Mouse (Mus musculus) heart, embryonic 11.5 days (tissue): ENCODE data around the gene Tbc1d14. TPM values are rescaled to one million over a fixed set of nuclear protein-coding genes. Genes with fewer than 3 reads are reported as not detected.
A peak's percentile ranks its signal among the peaks of the same experiment; 100 is the strongest.

Experiments used
- ATAC-seq: fragments of 200-750 bp; cut with Nextera tagmentation; replicated peaks from 2 replicates; pipeline ENCODE4 v1.8.0; 2017; ENCODE audit warnings: moderate library complexity; ENCODE audit not compliant: insufficient number of reproducible peaks, low FRiP score, low TSS enrichment
- H3K27ac ChIP-seq: fragments of 300-500 bp; sonication (generic); 2 replicates; pipeline ENCODE4 v1.5.1; 2014; ENCODE audit warnings: mild to moderate bottlenecking, low read depth, low read length
- H3K27me3 ChIP-seq: fragments of 300-500 bp; sonication (generic); 2 replicates; pipeline ENCODE4 v1.6.1; 2014; ENCODE audit warnings: mild to moderate bottlenecking, low read length, mixed read lengths; ENCODE audit not compliant: control insufficient read depth, insufficient read depth
- H3K36me3 ChIP-seq: fragments of 300-500 bp; sonication (generic); 2 replicates; pipeline ENCODE4 v1.6.1; 2014; ENCODE audit warnings: mild to moderate bottlenecking, low read length, moderate library complexity, mixed read lengths; ENCODE audit not compliant: control insufficient read depth, insufficient read depth
- H3K4me1 ChIP-seq: fragments of 300-500 bp; sonication (generic); 2 replicates; pipeline ENCODE4 v1.6.1; 2014; ENCODE audit warnings: low read length; ENCODE audit not compliant: control insufficient read depth, insufficient read depth
- H3K4me2 ChIP-seq: fragments of 300-500 bp; sonication (generic); 2 replicates; pipeline ENCODE4 v1.6.1; 2014; ENCODE audit warnings: mild to moderate bottlenecking, moderate library complexity
- H3K4me3 ChIP-seq: fragments of 300-500 bp; sonication (generic); 2 replicates; pipeline ENCODE4 v1.5.1; 2014; ENCODE audit warnings: low read depth, low read length
- H3K9ac ChIP-seq: fragments of 300-500 bp; sonication (generic); 2 replicates; pipeline ENCODE4 v1.6.1; 2014; ENCODE audit warnings: mild to moderate bottlenecking, low read depth, low read length, moderate library complexity
- H3K9me3 ChIP-seq: fragments of 300-500 bp; sonication (generic); replicated peaks from 2 replicates; pipeline ENCODE4 v1.6.1; 2016; ENCODE audit warnings: low read length; ENCODE audit not compliant: control insufficient read depth
- WGBS: fragments of 180-500 bp; shearing (Covaris S2); extraction: QIAGEN DNeasy Blood & Tissue Kit; methylation state at CpG from one replicate; pipeline ENCODE4 v1.1.7; 2014; ENCODE audit not compliant: insufficient replicate concordance; 5-methylcytosine and 5-hydroxymethylcytosine counted together
- polyA plus RNA-seq: library from polyadenylated mRNA; unstranded; fragments of >200 nt; fragmentation: Nextera tagmentation; extraction: Ambion mirVana; gene quantifications from 2 replicates; pipeline ENCODE4 v1.2.1, GENCODE M21; 2014

The Tbc1d14 gene
- polyA plus RNA-seq, 1 experiment from 2014 or later, result 19.8 TPM

- H3K9ac ChIP-seq, result no peak overlapping the region
- WGBS, result 67% methylated on average over 5 of the region's 5 CpGs
- ATAC-seq, result no peak
- H3K4me2 ChIP-seq, result no peak overlapping the region
- H3K4me1 ChIP-seq, result peaks cover 20% of the 10 kb centered on the region
- no peaks in the 10 kb centered on the region for H3K27me3 ChIP-seq
- H3K9me3 ChIP-seq, result no peaks in the 10 kb centered on the region
- no peak overlapping the region for H3K4me3 ChIP-seq
- 0 out of 2 replicates have a peak, but pooled peaks cover 3% of the 10 kb centered on the region for H3K36me3 ChIP-seq
- no peak overlapping the region for H3K27ac ChIP-seq
Measured at GRCm38 (mm10) chr5:36526274-36526673, 66.8 kb downstream of the Tbc1d14 start.

DNA sequence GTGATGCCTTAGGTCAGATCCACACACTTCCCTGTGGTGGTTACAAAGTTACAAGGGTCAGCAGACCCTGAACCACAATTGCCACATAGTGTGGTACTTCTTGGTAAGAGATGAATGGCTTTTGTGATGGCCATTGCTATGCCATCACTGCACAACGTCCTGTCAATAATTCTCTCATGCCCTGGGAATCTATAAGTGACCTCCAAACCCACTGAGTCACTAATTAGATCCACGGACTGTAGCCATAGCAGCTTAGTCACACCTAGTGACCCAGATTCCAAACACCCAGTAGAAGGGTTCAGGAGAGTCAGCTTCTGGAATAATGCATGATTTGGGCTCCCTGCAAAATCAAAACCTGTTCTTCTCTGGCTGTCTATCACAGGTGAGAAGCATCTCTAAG lies 67.9 kb downstream of the Tbc1d14 start:
- no peaks in the 10 kb centered on the region for H3K27me3 ChIP-seq
- no peak overlapping the region for H3K27ac ChIP-seq
- no peak for ATAC-seq
- peaks cover 20% of the 10 kb centered on the region for H3K4me1 ChIP-seq
- no peaks in the 10 kb centered on the region for H3K9me3 ChIP-seq
- 0 out of 2 replicates have a peak, but pooled peaks cover 3% of the 10 kb centered on the region for H3K36me3 ChIP-seq
- H3K4me2 ChIP-seq, result no peak overlapping the region
- no peak overlapping the region for H3K9ac ChIP-seq
- 71% methylated on average over 2 of the region's 2 CpGs for WGBS
- H3K4me3 ChIP-seq, result no peak overlapping the region

DNA sequence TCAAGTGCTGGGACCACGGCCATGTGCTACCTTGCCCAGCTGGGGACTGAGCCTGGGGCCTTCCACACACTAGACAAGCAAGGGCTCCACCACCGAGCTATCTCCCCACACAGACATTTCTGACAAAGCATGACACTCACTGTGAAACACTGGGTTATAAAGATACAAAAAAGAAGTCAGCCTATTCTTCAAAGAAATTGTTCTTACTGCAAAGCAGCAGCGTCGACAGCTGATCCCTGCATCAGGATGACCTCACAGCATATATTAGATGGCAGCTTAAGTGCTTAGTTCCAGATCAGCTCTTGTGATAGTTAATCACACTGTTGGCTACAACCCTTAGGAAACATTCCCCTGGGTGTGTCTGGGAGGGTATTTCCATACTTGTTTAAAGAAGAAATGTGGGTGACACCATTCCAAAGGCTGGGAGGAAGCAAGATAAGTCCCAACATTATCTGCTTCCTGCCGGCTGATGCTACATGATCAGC lies 69.8 kb downstream of the Tbc1d14 start:
- H3K4me2 ChIP-seq, result no peak overlapping the region
- H3K36me3 ChIP-seq, result 0 out of 2 replicates have a peak, but pooled peaks cover 5% of the 10 kb centered on the region
- no peaks in the 10 kb centered on the region for H3K27me3 ChIP-seq
- no peak overlapping the region for H3K9ac ChIP-seq
- no peaks in the 10 kb centered on the region for H3K9me3 ChIP-seq
- 45% methylated on average over 5 of the region's 5 CpGs for WGBS
- H3K27ac ChIP-seq, result peak overlapping the region; percentile 2; the same call in 1 of the 2 replicates
- no peak overlapping the region for H3K4me3 ChIP-seq
- H3K4me1 ChIP-seq, result 0 out of 2 replicates have a peak, but pooled peaks cover 5% of the 10 kb centered on the region
- ATAC-seq, result no peak

- Histone ChIP-seq H3K27me3 (no peaks in the 10 kb centered on the region), H3K4me3 (no peak overlapping the region), H3K9me3 (no peaks in the 10 kb centered on the region), H3K4me1 (0 out of 2 replicates have a peak, but pooled peaks cover 5% of the 10 kb centered on the region), H3K36me3 (0 out of 2 replicates have a peak, but pooled peaks cover 6% of the 10 kb centered on the region), H3K9ac (no peak overlapping the region), H3K4me2 (no peak overlapping the region), H3K27ac (peak overlapping the region; percentile 2; the same call in 1 of the 2 replicates)
- no peak for ATAC-seq
- WGBS, result 61% methylated on average over 2 of the region's 2 CpGs
Measured at GRCm38 (mm10) chr5:36522782-36523181, 70.3 kb downstream of the Tbc1d14 start.

DNA sequence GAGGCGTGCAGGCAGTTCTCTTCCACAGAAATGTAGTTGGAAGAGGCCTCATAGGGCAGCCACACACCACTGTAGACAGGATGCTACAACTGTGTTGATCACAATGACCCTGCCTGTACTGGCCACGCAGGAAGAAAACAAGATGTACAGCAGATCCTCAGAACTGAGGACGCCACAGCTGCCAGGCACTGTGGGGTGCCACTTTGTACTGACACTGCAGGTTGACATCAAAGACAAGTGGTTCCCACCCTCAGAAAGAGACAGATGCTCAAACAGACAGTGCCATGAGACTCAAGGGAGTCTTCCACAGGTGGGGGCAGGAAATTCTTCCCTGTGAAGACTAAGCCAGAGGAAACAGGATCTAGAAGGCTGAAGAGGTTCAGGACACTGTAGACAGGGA lies 73.3 kb downstream of the Tbc1d14 start:
- Histone ChIP-seq H3K27me3 (no peaks in the 10 kb centered on the region), H3K4me1 (0 out of 2 replicates have a peak, but pooled peaks cover 5% of the 10 kb centered on the region), H3K4me2 (no peak overlapping the region), H3K36me3 (peaks cover 10% of the 10 kb centered on the region; the same call in 1 of the 2 replicates), H3K9me3 (no peaks in the 10 kb centered on the region), H3K9ac (no peak overlapping the region), H3K27ac (no peak overlapping the region), H3K4me3 (no peak overlapping the region)
- 84% methylated on average over 3 of the region's 3 CpGs for WGBS
- no peak for ATAC-seq

DNA sequence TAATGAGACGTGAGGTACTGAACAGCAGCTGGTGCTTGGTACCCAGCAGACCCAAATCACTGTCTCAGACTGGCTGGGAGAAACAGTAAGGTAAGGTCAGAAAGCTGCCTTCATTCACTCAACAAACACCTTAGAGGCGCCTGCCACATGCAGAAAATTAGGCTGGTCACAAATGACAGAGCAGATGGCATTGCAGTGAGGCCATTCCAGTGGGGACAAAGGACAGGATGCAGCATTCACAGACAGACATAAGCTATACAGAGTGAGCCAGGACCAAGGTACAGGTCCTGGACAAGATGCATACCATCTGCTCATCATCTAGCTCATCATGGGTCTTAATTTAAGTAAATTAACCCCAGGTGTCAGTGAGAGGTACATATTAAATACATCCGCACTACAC lies 75.5 kb downstream of the Tbc1d14 start:
- no peak overlapping the region for H3K9ac ChIP-seq
- H3K36me3 ChIP-seq, result peaks cover 7% of the 10 kb centered on the region; the same call in 1 of the 2 replicates
- no peak overlapping the region for H3K4me3 ChIP-seq
- no peaks in the 10 kb centered on the region for H3K27me3 ChIP-seq
- H3K4me1 ChIP-seq, result no peaks in the 10 kb centered on the region
- no peak overlapping the region for H3K4me2 ChIP-seq
- ATAC-seq, result no peak
- WGBS, result 83% methylated on average over 3 of the region's 3 CpGs
- no peaks in the 10 kb centered on the region for H3K9me3 ChIP-seq
- no peak overlapping the region for H3K27ac ChIP-seq

GRCm38 (mm10) chr5:36515558-36515957 lies 77.5 kb downstream of the Tbc1d14 start:
- Histone ChIP-seq H3K36me3 (peaks cover 7% of the 10 kb centered on the region; the same call in 1 of the 2 replicates), H3K4me3 (no peak overlapping the region)

DNA sequence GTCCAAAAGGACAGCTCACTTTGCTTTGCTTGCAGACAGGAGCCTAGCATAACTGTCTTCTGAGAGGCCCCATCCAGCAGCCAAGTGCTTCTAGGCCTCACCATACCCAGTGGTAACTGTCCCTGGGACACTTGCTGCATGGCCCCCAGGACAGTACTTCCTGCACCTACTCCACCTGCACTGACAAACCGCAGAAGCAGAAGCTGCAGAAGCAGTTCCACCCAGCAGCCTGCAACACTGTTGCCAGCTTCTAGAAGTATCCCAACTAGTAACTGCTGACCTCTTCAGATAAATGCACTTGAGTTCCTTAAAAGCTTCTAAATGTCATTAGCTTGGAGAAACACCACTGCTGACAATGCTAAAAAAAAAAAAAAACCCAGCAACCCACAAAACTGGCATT lies 78.0 kb downstream of the Tbc1d14 start:
- no peaks in the 10 kb centered on the region for H3K4me1 ChIP-seq
- no peaks in the 10 kb centered on the region for H3K27me3 ChIP-seq
- H3K36me3 ChIP-seq, result peaks cover 8% of the 10 kb centered on the region; the same call in 1 of the 2 replicates
- H3K4me3 ChIP-seq, result no peak overlapping the region
- H3K27ac ChIP-seq, result no peak overlapping the region
- no peak overlapping the region for H3K9ac ChIP-seq
- WGBS, result 97% methylated on average over 1 of the region's 1 CpGs
- no peaks in the 10 kb centered on the region for H3K9me3 ChIP-seq
- no peak overlapping the region for H3K4me2 ChIP-seq
- no peak for ATAC-seq

More at GRCm38 (mm10) chr5:36515558-36515957, 77.5 kb downstream of the Tbc1d14 start:
- H3K9ac ChIP-seq, result no peak overlapping the region
- WGBS, result 67% methylated on average over 5 of the region's 5 CpGs
- ATAC-seq, result no peak
- no peak overlapping the region for H3K27ac ChIP-seq
- no peak overlapping the region for H3K4me2 ChIP-seq
- H3K9me3 ChIP-seq, result no peaks in the 10 kb centered on the region
- H3K27me3 ChIP-seq, result no peaks in the 10 kb centered on the region
- no peaks in the 10 kb centered on the region for H3K4me1 ChIP-seq

- Histone ChIP-seq H3K27me3 (no peaks in the 10 kb centered on the region), H3K4me3 (no peak overlapping the region), H3K27ac (no peak overlapping the region), H3K36me3 (peaks cover 7% of the 10 kb centered on the region), H3K9me3 (no peaks in the 10 kb centered on the region), H3K9ac (no peak overlapping the region), H3K4me2 (no peak overlapping the region), H3K4me1 (no peaks in the 10 kb centered on the region)
- no peak for ATAC-seq
- 86% methylated on average over 2 of the region's 2 CpGs for WGBS
Measured at GRCm38 (mm10) chr5:36510956-36511355, 82.1 kb downstream of the Tbc1d14 start.
